Mouse (Mus musculus) thymus, adult 18-20 months (tissue): ENCODE results near the gene Olfr485.
"Not testable (repeated sequence)": the region's sequence is repeated elsewhere in the genome, so short reads cannot be mapped to it uniquely, and the experiment has no call there.

Experiments
- DNase-seq, 2 experiments: peaks; one replicate each; pipeline ENCODE4 v3.0.0; 2022; ENCODE audit warnings: mixed read lengths in 2 of 2

Olfr485 gene

DNA sequence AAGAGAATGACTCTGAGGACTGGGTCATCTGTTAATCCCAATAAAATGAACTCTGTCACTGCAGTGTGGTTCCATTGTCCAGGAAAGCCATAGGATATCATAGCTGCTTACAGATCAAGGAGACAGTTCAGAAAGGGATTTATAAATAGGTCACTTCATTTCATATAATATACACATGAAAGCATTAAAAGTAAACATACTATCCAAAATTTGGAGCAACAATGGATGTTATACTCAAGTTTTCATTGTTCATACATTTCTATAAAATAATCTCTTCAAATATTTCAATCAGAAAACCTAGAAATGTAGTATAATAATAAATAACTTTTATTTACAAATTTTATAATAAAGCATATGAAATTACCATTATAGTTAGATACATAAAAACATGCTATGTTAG lies at the start of gene Olfr485:
Olfr485 (minus strand) TSS at position 101 of the 400 bp plus-strand sequence.
- no peak for DNase-seq

DNA sequence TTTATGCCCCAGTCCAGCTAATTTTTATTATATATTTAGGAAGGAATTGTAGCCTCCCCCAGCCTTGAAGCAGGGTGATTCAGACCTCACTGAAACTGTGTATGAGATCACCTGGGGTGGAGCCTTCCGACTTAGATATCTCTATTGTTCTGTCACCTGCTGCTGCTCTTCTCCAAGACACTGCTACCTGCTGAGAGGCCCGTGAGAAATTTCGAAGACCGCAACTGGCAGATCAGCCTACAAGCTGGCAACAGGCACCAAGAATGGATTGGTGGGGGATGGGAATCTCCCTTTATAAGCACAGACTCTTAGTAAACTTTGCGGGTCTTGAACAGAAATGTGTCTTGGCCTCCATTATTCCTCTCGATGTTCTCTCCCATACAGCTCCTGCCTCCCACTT lies 37.3 kb upstream of the Olfr485 start:
- no peak for DNase-seq

DNA sequence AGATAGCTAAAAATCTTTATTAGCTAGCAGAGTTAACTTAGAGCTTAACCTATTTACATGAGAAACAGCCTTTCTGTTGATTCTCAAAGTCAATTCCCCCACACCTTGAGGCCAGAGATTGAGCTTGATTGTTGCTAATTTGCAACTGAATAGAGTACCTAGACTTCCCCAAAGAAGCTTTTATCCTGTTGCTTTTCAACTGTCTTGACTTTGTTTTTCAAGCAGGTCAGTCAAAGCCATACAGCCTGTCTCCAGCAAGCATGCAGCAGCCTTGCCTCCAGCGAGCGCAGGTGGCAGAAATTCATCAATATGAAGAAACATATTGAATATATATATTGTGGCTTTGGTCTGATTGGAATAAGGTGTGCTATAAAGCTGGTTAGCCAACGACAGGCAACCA lies 36.7 kb upstream of the Olfr485 start:
- DNase-seq, result not testable (repeated sequence)

DNA sequence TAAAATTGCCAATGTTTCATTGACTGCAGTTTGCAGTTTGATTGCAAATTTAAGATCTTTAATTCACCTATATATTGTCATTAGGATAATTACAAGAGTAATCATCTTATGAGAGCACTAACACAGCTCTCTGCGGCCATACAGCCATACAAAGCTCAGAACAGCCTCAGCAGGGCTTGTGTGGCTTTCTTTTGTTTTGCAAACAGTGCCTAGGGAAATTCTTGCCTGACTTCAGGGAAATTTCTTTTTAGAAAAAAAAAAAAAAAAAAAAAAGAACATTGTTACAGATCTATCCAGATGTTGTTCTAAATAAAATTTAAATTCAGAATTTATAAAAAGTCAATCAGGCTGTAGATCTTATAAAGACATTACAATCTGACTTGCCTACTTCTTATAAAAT lies 33.0 kb upstream of the Olfr485 start:
- DNase-seq, result not testable (repeated sequence)

DNA sequence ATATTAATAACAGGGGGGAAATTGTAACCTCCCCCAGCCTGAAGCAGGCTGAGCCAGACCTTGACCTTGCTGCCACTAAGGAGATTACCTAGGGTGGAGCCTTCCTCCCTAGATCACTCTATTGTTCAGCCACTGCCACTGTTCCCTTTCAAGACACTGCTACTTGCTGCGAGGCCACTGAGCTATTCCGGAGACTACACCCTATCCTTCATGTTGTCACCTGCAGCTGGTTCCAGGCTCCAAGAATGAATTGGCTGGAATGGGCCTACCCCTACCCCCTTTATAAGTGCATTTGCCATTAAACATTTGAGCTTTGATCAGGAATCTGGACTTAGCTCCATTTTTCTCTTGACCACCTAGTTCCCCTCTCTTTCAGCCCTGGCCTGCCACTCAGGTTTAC lies 31.5 kb upstream of the Olfr485 start:
- not testable (repeated sequence) for DNase-seq

DNA sequence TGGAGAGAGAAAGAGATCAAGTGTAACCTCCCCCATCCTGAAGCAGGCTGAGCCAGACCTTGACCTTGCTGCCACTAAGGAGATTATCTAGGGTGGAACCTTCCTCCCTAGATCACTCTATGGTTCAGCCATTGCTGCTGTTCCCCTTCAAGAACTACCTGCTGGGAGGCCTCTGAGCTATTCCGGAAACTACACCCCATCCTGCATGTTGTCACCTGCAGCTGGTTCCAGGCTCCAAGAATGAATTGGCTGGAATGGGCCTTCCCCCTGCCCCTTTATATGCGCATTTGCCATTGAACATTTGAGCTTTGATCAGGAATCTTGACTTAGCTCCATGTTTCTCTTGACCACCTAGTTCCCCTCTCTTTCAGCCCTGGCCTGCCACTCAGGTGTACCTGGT lies 25.6 kb upstream of the Olfr485 start:
- DNase-seq, result not testable (repeated sequence)

DNA sequence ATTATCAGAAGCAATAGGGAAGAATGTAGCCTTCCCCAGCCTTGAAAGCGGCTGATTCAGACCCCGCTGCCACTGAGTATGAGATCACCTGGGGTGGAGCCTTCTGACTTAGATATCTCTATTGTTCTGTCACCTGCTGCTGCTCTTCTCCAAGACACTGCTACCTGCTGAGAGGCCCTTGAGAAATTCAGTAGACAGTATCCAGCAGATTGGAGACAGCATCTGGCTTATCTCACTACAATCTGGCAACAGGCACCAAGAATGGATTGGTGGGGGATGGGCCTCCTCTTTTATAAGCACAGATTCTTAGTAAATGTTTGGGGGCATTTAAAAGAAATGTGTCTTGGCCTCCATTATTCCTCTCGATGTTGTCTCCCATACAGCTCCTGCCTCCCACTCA lies 24.7 kb upstream of the Olfr485 start:
- DNase-seq, result not testable (repeated sequence)

DNA sequence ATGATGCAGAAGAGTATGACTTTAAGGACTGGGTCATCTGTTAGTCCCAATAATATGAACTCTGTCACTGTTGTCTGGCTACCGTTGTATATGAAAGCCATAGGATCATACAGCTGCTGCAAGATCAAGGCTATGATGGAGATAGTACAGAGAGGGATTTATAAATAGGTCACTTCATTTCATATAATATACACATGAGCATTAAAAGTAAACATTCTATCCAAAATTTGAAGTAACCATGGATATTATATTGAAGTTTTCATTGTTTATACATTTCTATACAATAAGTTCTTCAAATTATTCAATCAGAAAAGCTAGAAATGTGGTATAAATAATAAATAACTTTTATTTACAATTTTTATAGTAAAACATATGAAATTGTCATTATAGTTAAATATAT lies 13.0 kb upstream of the Olfr485 start, which contains the start of gene Olfr486:
Olfr486 (minus strand) TSS at position 101 of the 400 bp plus-strand sequence.
- not testable (repeated sequence) for DNase-seq

DNA sequence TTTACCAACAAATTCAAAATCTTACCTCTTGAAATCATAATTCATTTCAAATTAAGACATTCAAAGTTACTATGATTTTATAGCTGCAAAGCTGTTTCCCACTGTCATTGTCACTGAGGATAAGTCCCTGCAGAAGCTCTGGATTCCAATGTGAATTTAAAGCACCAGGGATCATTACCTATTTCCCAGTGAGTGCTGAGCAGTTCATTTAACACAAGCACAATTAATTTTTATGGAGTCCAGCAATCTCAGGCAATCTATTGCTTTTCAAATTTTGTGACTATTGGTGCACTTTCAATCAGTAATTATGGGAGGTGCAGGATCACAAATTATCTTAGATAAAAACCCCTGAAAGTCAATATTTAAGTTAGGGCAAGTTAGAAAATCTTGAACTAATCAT lies 32.3 kb downstream of the Olfr485 start, which contains the start of gene Olfr484:
Olfr484 (minus strand) TSS at position 101 of the 400 bp plus-strand sequence.
- DNase-seq, result no peak

DNA sequence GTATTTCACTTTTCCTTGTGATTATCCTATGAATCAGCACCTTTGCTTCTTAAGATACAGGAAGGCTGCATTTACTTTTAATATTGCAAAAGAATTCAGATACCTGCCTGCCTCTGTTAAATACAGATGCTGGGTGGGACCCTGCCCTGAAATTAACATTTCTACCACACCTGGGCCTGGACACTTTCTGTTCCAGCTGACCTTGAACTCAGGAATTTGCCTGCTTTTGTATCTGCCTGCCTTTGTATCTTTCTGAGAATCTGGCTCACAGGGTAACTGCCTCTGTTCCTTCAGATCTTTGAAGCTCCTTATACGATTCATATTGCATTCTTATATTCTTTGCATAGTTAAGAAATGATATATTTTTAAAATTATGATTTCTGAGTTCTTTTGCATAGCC lies 38.3 kb downstream of the Olfr485 start:
- DNase-seq, result no peak

DNA sequence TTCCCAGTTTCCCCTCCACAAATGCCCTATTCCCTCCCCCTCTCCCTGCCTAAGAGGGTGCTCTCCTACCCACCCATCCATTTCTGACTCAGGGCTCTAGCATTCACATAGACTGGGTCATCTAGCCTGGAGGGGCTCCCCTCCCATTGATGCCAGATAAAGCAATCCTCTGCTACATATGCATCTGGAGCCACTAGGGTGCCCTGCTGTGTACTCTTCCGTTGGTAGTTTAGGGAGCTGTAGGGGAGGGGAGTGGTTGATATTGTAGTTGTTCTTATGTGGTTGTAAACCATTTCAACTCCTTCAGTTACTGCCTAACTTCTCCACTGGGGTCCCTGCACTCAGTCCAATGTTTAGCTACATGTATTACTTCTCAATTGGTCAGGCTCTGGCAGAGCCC lies 39.0 kb downstream of the Olfr485 start:
- no peak for DNase-seq
